Mouse (Mus musculus): ENCODE results near the gene Hmx1.

Hmx1 gene

DNA sequence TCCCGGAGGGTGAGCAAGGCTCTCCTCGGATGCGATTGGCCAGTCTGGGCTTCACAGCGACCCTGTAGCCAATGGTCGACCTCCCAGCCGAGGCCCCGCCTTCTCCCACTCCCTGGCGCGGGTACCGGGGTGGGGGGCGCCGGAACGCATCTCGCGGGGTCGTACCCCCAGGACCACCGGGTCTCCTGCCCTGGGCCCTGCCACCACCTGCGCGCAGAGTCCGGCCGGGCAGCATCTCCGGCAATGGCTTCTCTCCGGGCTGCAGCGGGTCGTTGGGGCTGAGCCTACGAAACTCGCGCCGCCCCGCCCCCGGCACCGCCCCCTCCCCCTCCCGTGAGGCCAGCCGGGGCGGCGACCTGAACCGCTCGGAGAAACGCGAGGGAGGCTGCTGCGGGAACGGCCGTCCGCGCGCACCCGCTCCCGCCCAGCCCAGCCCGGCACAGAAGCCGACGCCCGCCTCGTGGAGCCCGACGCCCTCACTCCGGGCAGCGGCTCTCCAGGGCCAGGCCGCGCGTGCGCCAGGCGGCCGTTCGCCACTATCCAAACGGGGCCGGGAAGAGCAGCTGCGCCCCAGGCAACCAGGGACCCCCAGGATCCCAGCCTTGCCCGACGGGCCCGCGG, at the start of gene Hmx1:
Hmx1 (plus strand) TSS at position 618 of the 621 bp plus-strand sequence.
- DNase-seq: no peak

DNA sequence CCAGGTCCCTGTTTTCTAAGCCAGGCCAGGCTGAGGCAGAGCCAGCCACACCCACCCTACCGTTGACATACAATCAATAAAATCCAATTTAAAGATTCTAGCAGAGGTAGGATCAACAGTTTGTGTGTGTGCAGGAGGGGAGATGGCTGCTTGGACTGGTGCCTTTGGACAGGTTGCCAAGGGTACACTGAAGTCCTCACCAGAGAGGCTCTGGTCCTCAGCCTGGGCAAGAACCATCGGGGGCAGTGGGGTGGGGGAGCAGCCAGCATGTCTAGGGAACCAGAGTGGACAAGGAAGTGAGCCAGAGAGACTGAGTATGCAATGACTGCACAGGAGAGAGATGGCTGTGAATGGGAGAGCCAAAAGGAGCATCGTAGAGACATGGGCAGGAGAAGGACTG, 43.8 kb upstream of the Hmx1 start:
- DNase-seq: no peak

DNA sequence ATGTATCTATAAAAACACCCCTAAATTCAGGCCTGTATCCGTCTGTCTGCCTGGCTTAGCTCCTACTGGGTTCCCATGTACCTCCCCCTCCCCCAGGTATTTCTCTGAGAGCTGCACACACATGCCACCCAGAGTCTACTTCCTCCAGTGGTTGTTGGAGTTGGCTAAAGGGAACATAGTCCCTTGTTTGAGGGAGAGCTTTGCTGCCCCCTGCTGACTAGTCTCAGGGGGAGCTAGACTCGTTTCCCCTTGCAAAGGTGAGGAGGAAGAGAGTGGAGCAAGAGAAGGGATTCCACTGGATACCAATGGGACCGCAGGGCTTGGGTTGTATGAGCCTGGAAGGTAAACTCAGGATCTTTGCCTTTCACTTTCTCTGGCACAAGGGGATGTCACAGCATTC, 40.1 kb upstream of the Hmx1 start:
- DNase-seq: peak; percentile 90

GRCm38 (mm10) chr5:35357544-35358440, 31.1 kb upstream of the Hmx1 start:
- no peak for DNase-seq

DNA sequence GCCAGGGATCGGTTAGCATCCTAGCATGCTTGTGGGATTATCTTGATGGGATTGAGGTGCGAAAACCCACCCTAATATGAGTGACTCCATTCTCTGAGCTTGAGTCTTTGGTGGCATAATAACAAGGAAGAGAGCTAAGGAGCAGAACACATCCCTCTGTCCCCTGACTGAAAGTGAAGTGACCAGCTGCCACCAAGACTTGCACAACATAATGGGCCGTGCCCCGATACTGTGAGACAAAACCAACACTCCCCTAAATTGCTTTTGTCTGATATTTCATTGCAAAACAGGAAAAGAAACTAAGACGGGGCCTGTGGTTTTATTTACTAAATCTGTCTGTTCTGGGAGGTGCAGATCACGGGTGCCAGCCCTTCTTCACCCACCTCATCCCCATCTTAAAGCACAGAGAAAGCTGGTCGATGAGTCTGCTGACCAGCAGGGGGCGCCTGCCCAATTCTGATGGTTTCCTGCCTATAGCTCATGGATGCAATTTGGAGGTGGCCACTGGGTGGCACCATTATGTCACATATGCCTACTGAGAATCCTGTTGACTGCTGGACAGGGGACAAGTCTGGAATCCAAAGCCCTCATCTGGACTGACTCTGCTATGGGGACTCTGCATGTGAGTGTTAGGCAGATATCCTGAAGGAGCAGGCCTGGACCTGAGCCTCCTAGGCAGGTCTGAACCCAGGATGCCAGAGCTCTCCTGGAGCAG, 27.2 kb upstream of the Hmx1 start:
- peak; percentile 99 for DNase-seq

DNA sequence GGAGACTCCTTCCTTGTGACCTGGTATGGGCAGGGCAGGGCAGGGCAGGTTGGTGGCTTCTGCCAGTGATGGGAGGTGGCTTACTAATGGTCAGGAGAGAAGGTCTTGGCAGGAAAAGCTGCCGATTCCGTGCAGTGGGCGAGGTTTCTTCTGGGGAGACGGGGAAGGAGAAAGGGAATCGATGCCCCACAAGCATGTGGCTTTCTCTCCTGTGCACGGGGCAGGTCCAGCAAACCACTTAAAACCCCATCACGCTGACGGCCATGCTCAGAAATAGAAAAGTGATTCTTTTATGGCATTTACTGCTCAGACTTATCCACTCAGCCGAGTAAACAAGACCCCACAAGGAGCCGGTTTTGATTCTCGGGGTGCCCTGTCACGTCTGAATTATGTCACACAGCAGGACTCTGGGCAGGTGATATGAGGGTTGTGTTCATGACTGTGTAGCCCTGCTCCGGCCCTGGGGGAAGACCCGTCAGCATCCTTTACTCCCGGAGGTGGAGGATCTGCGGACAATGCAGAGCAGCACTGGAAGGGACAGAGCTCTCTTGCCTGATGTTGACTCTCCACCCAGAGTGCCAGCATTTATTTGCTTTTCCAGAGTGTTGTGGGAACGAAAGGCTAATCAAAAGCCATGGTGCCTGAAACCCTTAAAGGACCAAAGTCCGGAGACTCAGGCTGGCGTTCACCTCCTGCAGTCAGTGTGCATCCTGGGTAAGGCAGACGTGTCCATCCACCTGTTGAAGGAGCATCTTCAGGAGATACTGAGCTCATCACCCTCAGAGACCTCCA, 22.5 kb upstream of the Hmx1 start:
- no peak for DNase-seq

GRCm38 (mm10) chr5:35368916-35369315, 20.0 kb upstream of the Hmx1 start:
- DNase-seq: no peak

GRCm38 (mm10) chr5:35379066-35379465, 9.8 kb upstream of the Hmx1 start:
- DNase-seq: no peak

- DNase-seq: peak; percentile 74
Measured at GRCm38 (mm10) chr5:35379815-35380214, 9.1 kb upstream of the Hmx1 start.

GRCm38 (mm10) chr5:35387834-35388490, 946 bp upstream of the Hmx1 start:
- DNase-seq: no peak

DNA sequence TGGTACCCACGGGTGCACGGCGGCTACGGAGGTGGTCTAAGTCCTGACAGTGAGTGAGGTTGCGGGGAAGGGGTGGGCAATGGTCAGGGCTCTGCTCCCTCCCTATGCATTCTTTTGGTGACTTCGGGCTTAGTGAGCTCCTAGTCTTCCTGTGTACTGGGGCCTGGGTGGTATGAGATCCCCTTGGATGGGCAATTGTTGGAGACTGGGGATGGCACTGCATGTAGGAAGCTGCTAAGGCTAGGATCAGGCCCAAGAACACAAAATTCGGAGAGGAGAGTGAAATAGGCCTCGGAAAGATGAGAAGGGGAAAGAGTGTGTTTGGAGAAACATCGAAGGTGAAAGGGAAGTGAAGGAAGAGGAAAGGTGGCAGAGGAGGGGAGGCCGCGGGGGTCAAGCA, 533 bp downstream of the Hmx1 start:
- no peak for DNase-seq

DNA sequence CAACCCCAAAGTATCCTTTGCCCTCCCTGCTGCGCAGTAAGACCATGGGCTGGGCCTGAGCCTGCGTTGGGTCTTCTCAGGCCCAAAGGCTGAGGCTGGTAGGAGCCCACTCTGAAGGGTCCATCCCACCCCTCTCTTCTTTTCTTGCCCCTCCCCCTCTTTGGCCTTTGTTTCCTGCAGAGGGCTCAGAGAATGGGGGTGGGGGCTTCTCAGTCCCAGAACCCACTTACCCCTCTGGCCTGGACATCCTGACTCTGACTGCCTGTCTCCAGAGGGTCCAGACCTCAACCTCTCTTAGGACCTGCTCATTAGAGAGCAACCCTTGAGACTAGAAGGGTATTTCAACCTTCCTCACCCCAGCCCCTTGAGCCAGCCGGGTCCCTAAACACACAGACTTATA, 1.0 kb downstream of the Hmx1 start:
- DNase-seq: no peak

DNA sequence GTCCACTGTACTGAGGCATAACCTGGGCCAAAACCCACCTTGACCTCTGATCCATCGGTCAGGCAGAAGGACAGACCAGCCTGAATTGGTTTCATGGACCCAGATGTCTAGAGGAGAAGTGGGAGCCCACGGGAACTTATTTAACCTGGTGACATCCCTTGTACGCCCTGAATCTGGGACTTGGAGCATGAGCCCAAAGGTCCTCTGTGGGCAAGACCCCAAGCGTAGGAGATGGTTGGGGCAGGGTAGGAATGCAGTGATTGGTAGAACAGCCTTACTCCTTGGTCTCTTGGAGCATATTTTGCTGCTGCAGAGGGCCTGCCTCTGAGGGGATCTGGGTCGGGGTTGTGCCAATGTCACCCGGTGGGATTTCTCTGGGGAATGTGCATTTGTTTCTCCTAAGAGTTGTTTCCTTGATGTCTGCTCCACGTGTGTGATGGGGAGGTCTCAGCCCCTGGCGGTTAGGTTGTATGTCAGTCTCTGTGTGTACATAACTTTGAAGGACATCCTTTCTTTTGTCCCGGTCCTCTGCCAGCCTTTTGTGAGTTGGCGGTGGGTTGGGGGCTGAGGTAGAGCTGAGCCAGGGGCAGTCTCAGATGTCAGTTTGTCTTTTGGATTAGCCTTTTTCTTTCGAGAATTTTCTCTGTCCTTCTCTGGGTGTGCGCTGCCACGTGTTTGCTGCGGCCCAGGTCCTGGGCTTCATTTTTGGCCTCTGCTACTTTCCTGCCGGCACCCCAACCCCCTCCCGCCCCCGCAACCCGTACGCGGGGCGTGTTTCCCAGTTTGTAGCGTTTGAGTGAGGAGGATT, 2.1 kb downstream of the Hmx1 start:
- DNase-seq: no peak

DNA sequence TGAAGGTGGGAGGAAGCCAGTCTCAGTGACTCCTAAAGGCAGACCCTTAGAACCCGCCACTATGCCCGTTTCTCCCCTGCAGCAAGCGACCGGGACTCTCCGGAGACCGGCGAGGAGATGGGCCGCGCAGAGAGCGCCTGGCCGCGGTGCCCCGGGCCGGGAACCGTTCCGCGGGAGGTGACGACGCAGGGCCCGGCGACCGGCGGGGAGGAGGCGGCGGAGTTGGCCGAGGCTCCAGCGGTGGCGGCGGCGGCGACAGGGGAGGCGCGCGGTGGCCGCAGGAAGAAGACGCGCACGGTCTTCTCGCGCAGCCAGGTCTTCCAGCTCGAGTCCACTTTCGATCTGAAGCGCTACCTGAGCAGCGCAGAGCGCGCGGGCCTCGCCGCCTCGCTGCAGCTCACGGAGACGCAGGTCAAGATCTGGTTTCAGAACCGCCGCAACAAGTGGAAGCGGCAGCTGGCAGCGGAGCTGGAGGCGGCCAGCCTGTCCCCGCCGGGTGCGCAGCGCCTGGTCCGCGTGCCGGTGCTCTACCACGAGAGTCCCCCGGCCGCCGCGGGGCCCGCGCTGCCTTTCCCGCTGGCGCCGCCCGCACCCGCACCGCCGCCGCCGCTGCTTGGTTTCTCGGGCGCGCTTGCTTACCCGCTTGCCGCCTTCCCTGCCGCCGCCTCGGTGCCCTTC, 2.9 kb downstream of the Hmx1 start:
- DNase-seq: no peak

GRCm38 (mm10) chr5:35392334-35392695, 3.4 kb downstream of the Hmx1 start:
- DNase-seq: no peak

DNA sequence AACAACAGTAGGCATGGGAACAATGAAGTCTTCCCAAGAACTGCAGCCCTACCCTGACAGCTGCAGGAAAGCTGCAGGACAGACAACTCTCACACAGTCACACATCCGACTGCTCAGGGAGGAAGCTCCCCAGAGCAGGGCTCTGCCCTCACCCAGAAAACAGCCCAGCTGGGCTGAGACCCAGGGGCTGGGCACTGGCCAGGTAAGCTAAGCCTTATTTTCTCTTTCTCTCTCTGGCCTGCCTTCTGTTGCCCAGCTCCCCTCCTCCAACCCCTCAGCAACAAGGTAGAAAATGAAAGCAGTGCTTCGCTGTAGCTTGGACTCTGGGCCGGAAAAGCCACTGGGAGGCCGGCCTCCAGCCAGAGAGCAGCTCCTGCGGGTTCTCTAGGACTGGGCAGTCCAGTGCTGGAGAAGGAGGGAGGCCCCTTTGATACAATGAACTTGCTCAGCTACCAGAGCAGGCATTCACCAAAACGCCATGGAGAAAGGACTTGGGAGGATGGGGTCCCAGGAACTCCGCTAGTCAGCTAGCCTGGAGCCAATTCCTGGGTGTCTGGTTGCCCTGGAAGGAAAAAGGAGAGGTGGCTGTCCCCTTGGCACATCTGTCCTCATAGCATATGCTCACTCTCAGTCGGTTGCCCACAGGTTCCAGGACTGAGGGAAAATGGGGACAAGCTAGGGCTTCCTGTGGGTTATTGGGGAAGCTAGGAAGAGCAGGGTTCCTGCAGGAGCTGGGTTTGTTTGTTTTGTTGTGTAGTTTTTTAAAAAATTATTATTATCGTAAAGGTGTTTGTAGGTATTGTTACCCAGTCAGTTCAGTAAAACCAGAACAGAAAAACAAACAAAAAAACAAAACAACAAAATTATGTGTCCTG, 6.9 kb downstream of the Hmx1 start:
- no peak for DNase-seq

DNA sequence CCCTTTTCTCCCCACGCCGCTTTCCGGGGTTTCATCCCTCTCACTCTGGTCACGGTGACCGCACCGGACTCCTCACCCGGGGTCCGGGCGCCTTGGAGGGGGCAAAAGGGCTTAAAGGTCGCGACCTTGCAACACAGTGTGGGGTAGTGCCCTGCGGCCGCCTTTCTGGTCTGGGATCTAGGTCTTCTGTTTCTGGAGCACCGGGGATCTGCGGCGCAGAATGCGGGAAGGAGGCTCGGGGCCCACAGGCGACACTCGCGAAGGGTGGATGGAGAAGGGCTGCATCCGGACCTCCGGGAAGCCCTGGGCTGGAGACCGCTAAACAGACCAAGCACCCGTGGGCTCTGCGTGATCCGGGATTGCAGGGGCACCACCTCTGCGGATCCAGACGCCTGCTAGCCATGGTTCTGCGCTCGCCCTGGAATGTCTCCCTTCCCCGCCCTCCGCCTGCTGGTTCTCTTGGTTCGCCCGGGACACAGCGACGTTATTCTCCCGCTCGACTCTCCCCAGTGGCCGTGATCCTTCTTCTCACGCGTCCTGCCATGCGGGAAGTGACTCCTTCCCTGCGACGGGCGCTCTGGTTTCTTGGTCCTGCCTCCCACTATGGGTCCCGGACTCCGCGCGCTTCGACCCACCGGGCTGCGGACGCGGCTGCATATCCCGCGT, 8.2 kb downstream of the Hmx1 start:
- no peak for DNase-seq

- no peak for DNase-seq
Measured at GRCm38 (mm10) chr5:35397642-35398309, 8.9 kb downstream of the Hmx1 start.
